Mouse (Mus musculus) liver, embryonic 13.5 days (tissue): Measurements from ENCODE around the gene Gsg1l. TPM values are rescaled to one million over a fixed set of nuclear protein-coding genes. Genes with fewer than 3 reads are reported as not detected.

ENCODE experiments used
- ATAC-seq: fragments of 200-750 bp; cut with Nextera tagmentation; 2 replicates; pipeline ENCODE4 v1.8.0; 2017; ENCODE audit warnings: low read depth, mild to moderate bottlenecking, moderate number of reproducible peaks, moderate library complexity
- DNase-seq: peaks from one replicate; pipeline ENCODE4 v3.0.0; 2022
- H3K27ac ChIP-seq: fragments of 300-500 bp; sonication (generic); 2 replicates; pipeline ENCODE4 v1.5.1; 2015; ENCODE audit warnings: moderate library complexity, mild to moderate bottlenecking, inconsistent platforms
- H3K27me3 ChIP-seq: fragments of 300-500 bp; sonication (generic); 2 replicates; pipeline ENCODE4 v1.6.1; 2015; ENCODE audit warnings: mild to moderate bottlenecking, inconsistent platforms
- H3K36me3 ChIP-seq: fragments of 300-500 bp; sonication (generic); 2 replicates; pipeline ENCODE4 v1.6.1; 2015; ENCODE audit warnings: mild to moderate bottlenecking, inconsistent platforms
- H3K4me1 ChIP-seq: fragments of 300-500 bp; sonication (generic); replicated peaks from 2 replicates; pipeline ENCODE4 v1.6.1; 2015; ENCODE audit warnings: inconsistent platforms
- H3K4me2 ChIP-seq: fragments of 300-500 bp; sonication (generic); 2 replicates; pipeline ENCODE4 v1.6.1; 2015; ENCODE audit warnings: inconsistent platforms, mild to moderate bottlenecking, moderate library complexity
- H3K4me3 ChIP-seq: fragments of 300-500 bp; sonication (generic); replicated peaks from 2 replicates; pipeline ENCODE4 v1.5.1; 2015; ENCODE audit warnings: mild to moderate bottlenecking, inconsistent platforms
- H3K9ac ChIP-seq: fragments of 300-500 bp; sonication (generic); 2 replicates; pipeline ENCODE4 v1.6.1; 2015; ENCODE audit warnings: mild to moderate bottlenecking, inconsistent platforms
- H3K9me3 ChIP-seq: fragments of 300-500 bp; sonication (generic); replicated peaks from 2 replicates; pipeline ENCODE4 v1.6.1; 2016; ENCODE audit warnings: inconsistent platforms
- WGBS: fragments of 180-500 bp; shearing (Covaris S2); methylation state at CpG from one replicate; pipeline ENCODE4 v1.1.7; 2015; ENCODE audit not compliant: insufficient replicate concordance; 5-methylcytosine and 5-hydroxymethylcytosine counted together
- polyA plus RNA-seq: library from polyadenylated mRNA; unstranded; fragments of >200 nt; fragmentation: Nextera tagmentation; extraction: Ambion mirVana; gene quantifications from 2 replicates; pipeline ENCODE4 v1.2.1, GENCODE M21; 2015

Gene Gsg1l
- polyA plus RNA-seq, 1 experiment from 2014 or later, result 0.06 TPM

GRCm38 (mm10) chr7:126031598-126032364, 50.4 kb downstream of the Gsg1l start:
- H3K27me3 ChIP-seq, result 0 out of 2 replicates have a peak, but pooled peaks cover 3% of the 10 kb centered on the region
- 71% methylated on average over 10 of the region's 10 CpGs for WGBS
- H3K4me3 ChIP-seq, result no peak overlapping the region
- H3K9ac ChIP-seq, result no peak overlapping the region
- no peak overlapping the region for H3K27ac ChIP-seq
- no peak overlapping the region for H3K4me2 ChIP-seq
- ATAC-seq, result no peak
- H3K36me3 ChIP-seq, result no peaks in the 10 kb centered on the region
- DNase-seq, result no peak
- no peaks in the 10 kb centered on the region for H3K9me3 ChIP-seq
- H3K4me1 ChIP-seq, result peaks cover 23% of the 10 kb centered on the region

DNA sequence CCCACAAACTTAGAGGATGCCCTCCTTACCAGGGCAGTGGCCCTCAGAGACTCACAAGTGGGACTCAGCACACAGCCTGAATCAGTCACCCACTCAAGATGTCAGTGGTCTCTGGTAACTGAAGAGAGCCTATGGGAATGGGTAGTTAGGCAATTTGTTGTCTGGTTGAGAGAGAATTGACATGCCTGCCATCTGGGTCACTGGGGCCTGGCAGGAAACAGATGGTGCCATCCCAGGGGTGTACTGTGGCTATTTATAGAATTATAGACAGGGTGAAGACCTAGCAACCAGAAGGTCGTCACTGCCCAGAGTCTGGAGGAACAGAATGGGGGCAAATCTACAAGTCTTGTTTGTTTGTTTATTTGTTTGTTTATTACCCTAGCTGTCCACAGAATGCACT, 54.8 kb downstream of the Gsg1l start:
- Histone ChIP-seq H3K9me3 (no peaks in the 10 kb centered on the region), H3K27me3 (0 out of 2 replicates have a peak, but pooled peaks cover 3% of the 10 kb centered on the region), H3K4me1 (peaks cover 11% of the 10 kb centered on the region), H3K9ac (no peak overlapping the region), H3K4me3 (no peak overlapping the region), H3K27ac (no peak overlapping the region), H3K4me2 (no peak overlapping the region), H3K36me3 (no peaks in the 10 kb centered on the region)
- no peak for ATAC-seq
- 26% methylated on average over 1 of the region's 1 CpGs for WGBS
- DNase-seq, result no peak

DNA sequence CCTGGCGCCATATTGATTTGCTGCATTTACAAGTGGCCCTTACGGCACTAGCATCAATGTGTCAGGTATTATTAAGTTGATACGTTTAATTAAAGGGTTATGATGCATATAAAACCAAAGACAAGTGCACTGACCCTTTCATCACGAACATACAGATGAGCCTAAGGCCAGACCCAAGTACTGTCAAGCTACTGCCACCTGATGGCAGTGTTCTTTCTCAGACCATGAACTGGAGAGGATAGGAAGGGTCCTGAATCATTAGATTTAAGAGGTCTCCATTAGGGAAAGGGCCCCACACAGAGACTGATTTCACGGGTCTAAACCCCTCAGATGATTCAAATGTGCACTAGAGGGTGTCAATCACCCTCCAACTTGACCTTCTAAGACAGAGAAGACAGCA, 55.6 kb downstream of the Gsg1l start:
- DNase-seq (no peak), ATAC-seq (no peak)
- 49% methylated on average over 5 of the region's 5 CpGs for WGBS
- no peaks in the 10 kb centered on the region for H3K36me3 ChIP-seq
- no peaks in the 10 kb centered on the region for H3K9me3 ChIP-seq
- H3K27ac ChIP-seq, result no peak overlapping the region
- peaks cover 18% of the 10 kb centered on the region for H3K4me1 ChIP-seq
- no peak overlapping the region for H3K9ac ChIP-seq
- H3K4me2 ChIP-seq, result no peak overlapping the region
- 0 out of 2 replicates have a peak, but pooled peaks cover 2% of the 10 kb centered on the region for H3K27me3 ChIP-seq
- no peak overlapping the region for H3K4me3 ChIP-seq

DNA sequence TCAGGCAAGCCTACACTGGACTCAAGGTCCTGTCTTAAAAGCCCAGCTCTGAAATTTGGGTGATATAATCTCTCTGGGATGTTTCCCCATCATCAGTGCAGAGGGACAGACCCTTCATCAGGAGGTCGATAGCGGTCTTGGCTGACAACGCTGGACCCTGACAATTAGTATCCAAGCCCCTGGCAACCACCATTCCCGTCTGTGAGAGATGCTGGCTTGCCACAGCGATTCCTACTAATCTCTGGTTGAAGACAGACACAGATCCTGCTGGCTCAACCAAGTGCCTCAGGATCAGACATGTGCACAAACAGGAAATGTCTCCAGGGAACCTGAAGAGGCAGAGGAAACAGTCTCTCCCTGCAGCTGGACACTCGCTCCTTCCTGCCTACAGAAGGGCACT, 62.2 kb downstream of the Gsg1l start:
- Histone ChIP-seq H3K27me3 (0 out of 2 replicates have a peak, but pooled peaks cover 4% of the 10 kb centered on the region), H3K9ac (no peak overlapping the region), H3K4me1 (peaks cover 44% of the 10 kb centered on the region), H3K27ac (no peak overlapping the region), H3K4me3 (no peak overlapping the region), H3K36me3 (no peaks in the 10 kb centered on the region), H3K4me2 (no peak overlapping the region), H3K9me3 (no peaks in the 10 kb centered on the region)
- DNase-seq, result no peak
- 51% methylated on average over 6 of the region's 6 CpGs for WGBS
- no peak for ATAC-seq

DNA sequence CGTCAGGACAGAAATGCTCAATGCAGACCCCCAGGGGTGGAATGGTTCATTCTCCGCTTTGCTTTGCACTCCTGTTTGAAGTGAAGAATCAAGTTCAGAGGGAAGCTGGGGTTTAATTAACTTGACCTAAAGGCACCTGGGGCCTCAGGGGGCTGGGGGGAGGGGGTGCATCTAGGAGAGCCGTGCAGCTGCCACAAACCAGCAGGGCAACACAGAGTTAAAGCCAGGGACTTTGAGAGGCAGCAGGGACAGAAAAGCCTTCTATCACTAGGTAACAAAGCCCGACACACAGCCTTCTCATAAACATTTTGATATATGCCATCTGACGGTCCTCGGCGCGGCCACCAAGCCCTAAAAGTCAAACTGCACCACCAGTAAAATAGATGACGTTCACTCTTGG, 62.9 kb downstream of the Gsg1l start:
- no peak overlapping the region for H3K9ac ChIP-seq
- 0 out of 2 replicates have a peak, but pooled peaks cover 4% of the 10 kb centered on the region for H3K27me3 ChIP-seq
- no peak overlapping the region for H3K4me2 ChIP-seq
- DNase-seq, result no peak
- peaks cover 44% of the 10 kb centered on the region for H3K4me1 ChIP-seq
- WGBS, result 71% methylated on average over 9 of the region's 9 CpGs
- H3K36me3 ChIP-seq, result no peaks in the 10 kb centered on the region
- H3K4me3 ChIP-seq, result no peak overlapping the region
- no peaks in the 10 kb centered on the region for H3K9me3 ChIP-seq
- no peak overlapping the region for H3K27ac ChIP-seq
- ATAC-seq, result no peak

GRCm38 (mm10) chr7:126017455-126017854, 64.8 kb downstream of the Gsg1l start:
- Histone ChIP-seq H3K4me2 (no peak overlapping the region), H3K4me3 (no peak overlapping the region), H3K27me3 (0 out of 2 replicates have a peak, but pooled peaks cover 6% of the 10 kb centered on the region), H3K4me1 (peaks cover 44% of the 10 kb centered on the region), H3K9me3 (no peaks in the 10 kb centered on the region), H3K27ac (no peak overlapping the region), H3K36me3 (no peaks in the 10 kb centered on the region), H3K9ac (no peak overlapping the region)
- DNase-seq, result no peak
- WGBS, result 55% methylated on average over 4 of the region's 4 CpGs
- ATAC-seq, result peak; percentile 77

- H3K4me3 ChIP-seq, result no peak overlapping the region
- H3K9me3 ChIP-seq, result no peaks in the 10 kb centered on the region
- no peak for DNase-seq
- peaks cover 10% of the 10 kb centered on the region for H3K4me1 ChIP-seq
- no peaks in the 10 kb centered on the region for H3K36me3 ChIP-seq
- no peak for ATAC-seq
- H3K27ac ChIP-seq, result no peak overlapping the region
- H3K9ac ChIP-seq, result no peak overlapping the region
- 0 out of 2 replicates have a peak, but pooled peaks cover 5% of the 10 kb centered on the region for H3K27me3 ChIP-seq
- WGBS, result 66% methylated on average over 11 of the region's 11 CpGs
- H3K4me2 ChIP-seq, result no peak overlapping the region
Observed at GRCm38 (mm10) chr7:126012325-126013021, 69.7 kb downstream of the Gsg1l start.

GRCm38 (mm10) chr7:126008789-126009148, 73.4 kb downstream of the Gsg1l start:
- no peak for ATAC-seq

DNA sequence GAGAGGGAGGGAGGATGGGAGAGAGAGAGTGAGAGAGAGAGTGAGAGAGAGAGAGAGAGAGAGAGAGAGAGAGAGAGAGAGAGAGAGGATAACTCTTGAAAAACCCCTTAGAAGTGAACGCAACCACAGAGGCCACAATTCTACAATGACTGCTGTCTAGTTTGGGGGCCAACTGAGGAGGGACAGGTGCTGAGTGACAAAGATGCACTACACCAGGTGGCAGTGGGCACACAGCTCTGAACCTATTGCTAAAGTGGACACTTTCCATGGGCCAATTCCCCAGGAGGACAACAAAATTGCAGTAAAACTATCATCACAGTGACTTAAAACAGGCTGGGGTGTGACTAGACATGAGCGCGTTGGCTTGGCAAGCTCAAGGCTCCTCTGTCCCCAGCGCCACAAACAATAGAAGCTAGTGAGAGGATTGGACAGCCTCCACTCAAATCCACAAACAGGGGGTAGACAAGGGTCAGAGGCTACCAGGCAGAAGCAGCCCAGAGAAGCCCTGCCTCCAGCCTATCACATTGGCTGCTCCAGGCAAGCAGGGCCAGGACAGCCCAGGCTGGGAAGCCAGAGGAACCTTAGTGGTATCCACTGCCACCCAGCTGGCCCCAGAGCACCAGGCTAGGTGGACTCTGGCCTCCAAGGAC, 73.9 kb downstream of the Gsg1l start:
- Histone ChIP-seq H3K27ac (no peak overlapping the region), H3K36me3 (no peaks in the 10 kb centered on the region), H3K9me3 (no peaks in the 10 kb centered on the region), H3K4me3 (no peak overlapping the region), H3K9ac (no peak overlapping the region), H3K27me3 (0 out of 2 replicates have a peak, but pooled peaks cover 5% of the 10 kb centered on the region), H3K4me1 (no peaks in the 10 kb centered on the region), H3K4me2 (no peak overlapping the region)
- DNase-seq (no peak), ATAC-seq (no peak)
- WGBS, result 75% methylated on average over 4 of the region's 4 CpGs

More at GRCm38 (mm10) chr7:126008789-126009148, 73.4 kb downstream of the Gsg1l start:
- WGBS, result 74% methylated on average over 7 of the region's 7 CpGs
- Histone ChIP-seq H3K36me3 (no peaks in the 10 kb centered on the region), H3K4me1 (no peaks in the 10 kb centered on the region), H3K27me3 (0 out of 2 replicates have a peak, but pooled peaks cover 5% of the 10 kb centered on the region), H3K4me2 (no peak overlapping the region), H3K4me3 (no peak overlapping the region), H3K9ac (no peak overlapping the region), H3K9me3 (no peaks in the 10 kb centered on the region), H3K27ac (no peak overlapping the region)
- DNase-seq, result no peak

- Histone ChIP-seq H3K27me3 (peaks cover 6% of the 10 kb centered on the region; the same call in 1 of the 2 replicates), H3K4me2 (no peak overlapping the region), H3K27ac (no peak overlapping the region), H3K9ac (no peak overlapping the region), H3K9me3 (no peaks in the 10 kb centered on the region), H3K4me3 (no peak overlapping the region), H3K36me3 (no peaks in the 10 kb centered on the region), H3K4me1 (no peaks in the 10 kb centered on the region)
- ATAC-seq, result no peak
- 67% methylated on average over 10 of the region's 10 CpGs for whole genome bisulfite sequencing
- DNase-seq, result no peak
Observed at GRCm38 (mm10) chr7:126007132-126007910, 74.9 kb downstream of the Gsg1l start.

DNA sequence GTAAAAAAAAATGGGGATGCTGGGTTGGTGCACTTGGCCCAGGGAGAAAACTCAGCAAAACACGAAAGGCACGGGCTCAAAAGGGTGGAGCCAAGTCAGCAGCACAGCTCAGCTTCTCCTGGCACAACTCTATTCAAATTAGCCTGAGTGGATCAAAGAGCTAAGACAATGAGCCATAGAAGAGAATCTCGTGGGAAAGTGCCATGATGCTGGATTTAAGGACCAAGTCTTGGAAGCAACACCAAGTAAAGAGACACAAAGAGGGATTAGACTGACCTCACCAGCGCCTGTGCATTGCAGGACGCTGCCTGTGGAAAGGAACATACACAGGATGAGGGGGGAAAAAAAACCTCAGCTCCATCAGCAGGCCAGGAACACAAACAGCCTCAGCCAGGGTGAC, 76.9 kb downstream of the Gsg1l start:
- no peak overlapping the region for H3K4me2 ChIP-seq
- no peak overlapping the region for H3K4me3 ChIP-seq
- no peaks in the 10 kb centered on the region for H3K9me3 ChIP-seq
- no peak overlapping the region for H3K9ac ChIP-seq
- no peak for ATAC-seq
- WGBS, result 48% methylated on average over 5 of the region's 5 CpGs
- no peak for DNase-seq
- no peaks in the 10 kb centered on the region for H3K36me3 ChIP-seq
- H3K4me1 ChIP-seq, result no peaks in the 10 kb centered on the region
- no peak overlapping the region for H3K27ac ChIP-seq
- H3K27me3 ChIP-seq, result peaks cover 7% of the 10 kb centered on the region
